ENCODE assay signal across 9 mouse cellular contexts in genomic region chr1:85900521-85901333, GRCm38 (mm10). TPM values are rescaled to one million over a fixed set of nuclear protein-coding genes. Genes with fewer than 3 reads are reported as not detected.
DNase-seq lines count a peak whose midpoint lies in the region; ATAC-seq and TF ChIP-seq lines count a peak whose summit lies in the region.
"Had no signal": no experiment of that assay in that cellular context is flagged by ENCODE, and none has a peak within 500 bp of the region (broad histone marks: within the 10 kb centered on the region; RNA-seq: fewer than 3 reads in every experiment).

No protein-coding gene starts in this region.

- TF ChIP-seq EP300 in heart, postnatal 0 days (IDR thresholded peaks at IDR 0.05; ENCODE audit: low read depth), result no peak

- TF ChIP-seq CTCF in heart, postnatal 0 days (IDR thresholded peaks at IDR 0.05; ENCODE audit: low read depth), result no peak

- no peak overlapping the region for H3K4me3 ChIP-seq in lung, embryonic 15.5 days
- no peak overlapping the region for H3K4me3 ChIP-seq in heart, postnatal 0 days (ENCODE audit: low read depth, low read length)
- no peak overlapping the region for H3K4me3 ChIP-seq in stomach, embryonic 15.5 days (replicated peaks)

- H3K27ac ChIP-seq in lung, embryonic 15.5 days, result peak overlapping the region; percentile 8; the same call in 1 of the 2 replicates
- peak overlapping the region; percentile 73 for H3K27ac ChIP-seq in heart, postnatal 0 days (ENCODE audit: low read depth)
- 0 out of 2 replicates have a peak overlapping the region, but pooled peaks have one; percentile 41 for H3K27ac ChIP-seq in stomach, embryonic 15.5 days

- no peak overlapping the region for H3K4me2 ChIP-seq in lung, embryonic 15.5 days
- H3K4me2 ChIP-seq in heart, postnatal 0 days (ENCODE audit: low read depth, low read length), result no peak overlapping the region
- no peak overlapping the region for H3K4me2 ChIP-seq in stomach, embryonic 15.5 days
- H3K4me2 ChIP-seq: lung, embryonic 14.5 days had no signal

- no peak overlapping the region for H3K9ac ChIP-seq in lung, embryonic 15.5 days
- H3K9ac ChIP-seq in heart, postnatal 0 days (replicated peaks; ENCODE audit: low read depth, low read length), result no peak overlapping the region
- no peak overlapping the region for H3K9ac ChIP-seq in stomach, embryonic 15.5 days
- H3K9ac ChIP-seq: lung, embryonic 14.5 days had no signal

- peaks cover 28% of the 10 kb centered on the region for H3K36me3 ChIP-seq in lung, embryonic 15.5 days
- peaks cover 27% of the 10 kb centered on the region for H3K36me3 ChIP-seq in heart, postnatal 0 days (replicated peaks; ENCODE audit: control insufficient read depth, insufficient read depth, low read length)
- H3K36me3 ChIP-seq in stomach, embryonic 15.5 days, result peaks cover 18% of the 10 kb centered on the region; the same call in 1 of the 2 replicates

- H3K4me1 ChIP-seq in lung, embryonic 15.5 days, result peaks cover 72% of the 10 kb centered on the region
- H3K4me1 ChIP-seq in heart, postnatal 0 days (ENCODE audit: control insufficient read depth, insufficient read depth), result peaks cover 71% of the 10 kb centered on the region
- peaks cover 59% of the 10 kb centered on the region for H3K4me1 ChIP-seq in stomach, embryonic 15.5 days

- DNase-seq in cerebellum, adult 11 months, result peak; percentile 20
- no peak for DNase-seq in lung, postnatal 14 days
- DNase-seq in heart, postnatal 0 days (ENCODE audit: low spot score), result peak; percentile 16
- no peak for DNase-seq in layer of hippocampus, postnatal 36 days
- DNase-seq in layer of hippocampus, postnatal 14 days (ENCODE audit: low spot score in 2 of 2), result no peak
- DNase-seq: lung, embryonic 14.5 days had no signal

- WGBS in lung, embryonic 15.5 days, result 52% methylated on average over 7 of the region's 7 CpGs
- 42% methylated on average over 7 of the region's 7 CpGs for WGBS in heart, postnatal 0 days
- WGBS in stomach, embryonic 15.5 days, result 52% methylated on average over 7 of the region's 7 CpGs

- no peaks in the 10 kb centered on the region for H3K9me3 ChIP-seq in lung, embryonic 15.5 days
- H3K9me3 ChIP-seq in heart, postnatal 0 days (replicated peaks; ENCODE audit: control insufficient read depth, low read length), result no peaks in the 10 kb centered on the region
- no peaks in the 10 kb centered on the region for H3K9me3 ChIP-seq in stomach, embryonic 15.5 days

- H3K27me3 ChIP-seq in lung, embryonic 15.5 days, result no peaks in the 10 kb centered on the region
- H3K27me3 ChIP-seq in heart, postnatal 0 days (ENCODE audit: control insufficient read depth, insufficient read depth, low read length), result no peaks in the 10 kb centered on the region
- H3K27me3 ChIP-seq in stomach, embryonic 15.5 days (replicated peaks), result no peaks in the 10 kb centered on the region

- ATAC-seq in cerebellum, adult (ENCODE audit: insufficient number of reproducible peaks, low FRiP score, low TSS enrichment), result no peak
- no peak for ATAC-seq in lung, embryonic 15.5 days (ENCODE audit: borderline replicate concordance, extremely low read depth, low FRiP score, low TSS enrichment)
- ATAC-seq in heart, postnatal 0 days (ENCODE audit: insufficient read depth, low read depth), result no peak
- ATAC-seq in stomach, embryonic 15.5 days (ENCODE audit: insufficient read depth, low FRiP score, low read depth), result no peak

RNA-seq across cellular contexts. Expression of gene Itm2c, which starts 6.6 kb away (rescaled TPM):
- 208 and 219 TPM in 2 replicates for polyA plus RNA-seq in lung, embryonic 15.5 days (2015; fragmentation: Nextera tagmentation; extraction: Ambion mirVana)
- total RNA-seq in heart, postnatal 0 days (2014; rRNA removed; ENCODE audit: low replicate concordance), result 180 and 255 TPM in 2 replicates
- polyA plus RNA-seq in heart, postnatal 0 days (2015; fragmentation: Nextera tagmentation; extraction: Ambion mirVana), result 144 and 146 TPM in 2 replicates
- polyA plus RNA-seq in stomach, embryonic 15.5 days (2015; fragmentation: Nextera tagmentation; extraction: Ambion mirVana), result 165 and 178 TPM in 2 replicates
- 100 to 1,000 TPM; 719 to 827 TPM for total RNA-seq in layer of hippocampus, postnatal 36 days (2021)
- 100 to 1,000 TPM; 505 to 525 TPM for total RNA-seq in layer of hippocampus, postnatal 14 days (2021)

RNA-seq across cellular contexts. Expression of gene 4933407L21Rik, which starts 27.6 kb away (rescaled TPM):
- polyA plus RNA-seq in lung, embryonic 15.5 days (2015; fragmentation: Nextera tagmentation; extraction: Ambion mirVana), result 0.14 and 0.47 TPM in 2 replicates
- not detected in 2 replicates for total RNA-seq in heart, postnatal 0 days (2014; rRNA removed; ENCODE audit: low replicate concordance)
- not detected in 2 replicates for polyA plus RNA-seq in heart, postnatal 0 days (2015; fragmentation: Nextera tagmentation; extraction: Ambion mirVana)
- 0.39 and 0.58 TPM in 2 replicates for polyA plus RNA-seq in stomach, embryonic 15.5 days (2015; fragmentation: Nextera tagmentation; extraction: Ambion mirVana)
- 1 to 10 TPM; 3.0 to 3.4 TPM for total RNA-seq in layer of hippocampus, postnatal 36 days (2021)
- total RNA-seq in layer of hippocampus, postnatal 14 days (2021), result 1 to 10 TPM; 4.1 to 5.3 TPM
- polyA plus RNA-seq: lung, embryonic 14.5 days had no signal

Comparison
In these comparisons a context has a peak if more than half of its experiments do, and no peak if none do; other contexts are left out.
1. DNase-seq: peak in cerebellum, adult 11 months (single experiment) and heart, postnatal 0 days (single experiment); none in lung, postnatal 14 days (single experiment), layer of hippocampus, postnatal 36 days (0 of 2) and layer of hippocampus, postnatal 14 days (0 of 2).
2. H3K27ac ChIP-seq: peak in every context shown above with its lines; median percentile 73 in heart, postnatal 0 days; 41 in stomach, embryonic 15.5 days; 8 in lung, embryonic 15.5 days.